Mouse (Mus musculus) kidney, adult 8-10 months (tissue): ENCODE data around the gene Zp3.
A peak's percentile ranks its signal among the peaks of the same experiment; 100 is the strongest.

Source experiments
- DNase-seq, 2 experiments: peaks; one replicate each; pipeline ENCODE4 v3.0.0; 2022

Gene Zp3

DNA sequence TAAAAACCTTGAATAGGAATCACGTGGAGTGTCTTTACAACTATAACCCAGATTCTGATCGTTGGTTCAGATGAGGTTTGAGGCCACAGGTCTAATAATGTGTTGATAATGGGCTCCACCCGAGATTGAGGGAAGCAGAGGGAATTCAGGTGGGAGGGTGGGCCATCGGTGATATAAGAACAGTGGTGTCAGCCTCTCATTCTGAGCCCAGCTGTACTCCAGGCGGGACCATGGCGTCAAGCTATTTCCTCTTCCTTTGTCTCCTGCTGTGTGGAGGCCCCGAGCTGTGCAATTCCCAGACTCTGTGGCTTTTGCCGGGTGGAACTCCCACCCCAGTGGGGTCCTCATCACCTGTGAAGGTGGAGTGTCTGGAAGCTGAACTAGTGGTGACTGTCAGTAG, at the start of gene Zp3:
Gene Zp3 (plus strand): TSS at position 196 of the 400 bp plus-strand sequence.
- no peak for DNase-seq

DNA sequence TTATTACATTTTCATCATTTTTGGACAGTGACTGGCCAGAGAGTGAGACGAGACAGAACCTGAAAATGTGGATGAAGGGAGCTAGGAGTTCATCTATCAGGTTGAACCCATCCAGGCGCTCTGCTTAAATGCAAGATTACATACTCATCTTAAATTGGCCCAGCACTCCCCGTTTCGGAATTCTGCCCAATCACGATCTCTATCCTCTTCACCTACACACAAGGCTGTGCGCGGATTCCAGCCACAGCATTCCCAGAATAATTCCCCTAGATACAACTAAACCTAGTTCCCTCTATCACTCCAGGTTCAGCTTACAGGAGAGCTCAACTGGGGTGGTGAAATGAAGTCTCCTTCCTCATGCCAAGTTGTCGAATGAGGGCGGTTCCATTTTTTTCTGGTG, 48.4 kb upstream of the Zp3 start:
- no peak for DNase-seq

GRCm38 (mm10) chr5:135932359-135932758, 47.5 kb upstream of the Zp3 start:
- DNase-seq = no peak

GRCm38 (mm10) chr5:135933222-135933899, 46.5 kb upstream of the Zp3 start:
- DNase-seq = no peak

DNA sequence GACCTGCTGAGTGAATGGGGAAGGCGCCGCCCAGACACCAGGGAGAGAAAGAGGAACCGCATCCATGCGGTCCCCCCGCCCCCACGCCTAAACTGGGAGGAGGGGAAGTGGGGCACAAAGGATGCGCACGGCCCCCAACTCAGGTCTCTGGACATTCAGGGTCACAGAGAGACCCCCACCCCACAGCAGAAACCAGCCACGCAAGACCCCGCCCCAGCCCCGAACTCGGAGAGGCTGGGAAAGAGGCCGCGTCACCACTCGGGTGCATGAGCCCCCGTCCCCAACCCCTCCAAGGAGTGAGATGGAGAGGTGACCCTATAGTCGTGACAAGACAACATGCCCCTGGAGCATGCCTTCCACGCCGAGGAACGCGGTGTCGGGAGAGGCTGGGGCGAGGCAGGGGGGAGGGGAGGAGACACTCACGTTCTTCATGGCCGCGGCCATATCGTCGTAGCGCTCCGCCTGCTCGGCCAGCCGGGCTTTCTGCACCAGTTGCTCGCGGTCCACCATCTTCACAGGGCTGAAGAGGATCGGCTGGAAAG, 45.9 kb upstream of the Zp3 start:
- peak in 1 of 2 experiments; percentile 39 for DNase-seq

GRCm38 (mm10) chr5:135934481-135935175, 45.3 kb upstream of the Zp3 start, which contains the start of gene Ywhag:
Ywhag (minus strand) TSS chr5:135934616.
- peak; percentile 96 to 97 for DNase-seq

GRCm38 (mm10) chr5:135935176-135935523, 44.7 kb upstream of the Zp3 start:
- no peak for DNase-seq

GRCm38 (mm10) chr5:135935641-135936190, 44.2 kb upstream of the Zp3 start:
- no peak for DNase-seq

- no peak for DNase-seq
Measured at GRCm38 (mm10) chr5:135940587-135940986, 39.3 kb upstream of the Zp3 start.

- DNase-seq = no peak
Measured at GRCm38 (mm10) chr5:135942710-135943109, 37.2 kb upstream of the Zp3 start.

DNA sequence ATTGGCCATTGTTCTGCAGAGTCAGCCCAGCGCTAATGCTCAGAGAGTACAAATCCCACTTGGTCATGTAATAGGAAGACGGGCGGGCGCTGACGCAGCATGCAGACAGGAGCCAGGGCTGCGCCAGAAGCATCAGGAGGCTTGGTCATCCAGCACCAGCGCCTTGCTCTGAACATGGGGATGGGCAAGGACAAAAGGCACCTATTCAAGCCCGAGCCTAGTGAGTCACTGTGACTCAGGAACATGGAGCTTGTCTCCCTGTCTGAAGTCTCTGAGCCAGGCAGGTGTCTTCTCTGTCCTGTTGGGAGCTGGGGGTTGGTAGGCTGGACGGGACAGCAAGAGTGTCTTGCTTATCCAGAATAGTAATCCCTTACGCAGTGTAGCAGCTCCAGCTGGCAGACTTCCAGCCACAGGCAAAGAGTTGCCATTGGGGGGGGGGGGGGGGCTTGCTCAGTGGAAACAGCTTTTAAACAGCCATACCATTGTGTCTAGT, 33.9 kb upstream of the Zp3 start:
- no peak for DNase-seq

- DNase-seq = no peak
Measured at GRCm38 (mm10) chr5:135946621-135947020, 33.3 kb upstream of the Zp3 start.

DNA sequence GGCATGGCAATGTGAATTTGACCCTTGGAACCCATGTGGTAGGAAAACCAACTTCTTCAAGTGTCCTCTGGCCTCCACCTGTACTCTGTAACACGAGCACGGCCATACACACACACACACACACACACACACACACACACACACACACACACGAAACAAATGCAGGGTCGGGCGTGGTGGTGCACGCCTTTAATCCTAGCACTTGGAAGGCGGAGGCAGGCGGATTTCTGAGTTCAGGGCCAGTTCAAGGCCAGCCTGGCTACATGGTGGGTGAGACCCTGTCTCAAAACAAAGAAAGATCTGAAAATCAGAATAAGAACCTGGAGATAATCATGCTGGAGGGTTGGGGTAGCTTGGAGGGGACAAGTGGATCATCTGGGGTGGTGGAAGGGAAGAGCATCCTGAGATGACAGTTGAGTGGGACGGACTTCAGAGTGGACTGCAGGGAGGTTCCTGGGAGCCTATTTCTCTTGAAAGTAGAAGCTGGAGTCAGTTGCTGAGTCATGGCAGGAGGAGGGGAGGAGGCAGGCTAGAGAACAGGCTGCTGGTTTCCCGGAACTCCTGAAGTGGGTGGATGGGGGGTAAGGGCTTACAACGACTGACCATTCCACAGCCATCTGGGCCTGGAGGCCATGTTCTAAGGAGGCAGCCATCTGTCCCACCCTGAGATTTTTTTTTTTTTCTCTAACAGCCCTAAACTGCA, 29.0 kb upstream of the Zp3 start:
- DNase-seq = no peak

- no peak for DNase-seq
Measured at GRCm38 (mm10) chr5:135951660-135952059, 28.2 kb upstream of the Zp3 start.

- DNase-seq = no peak
Measured at GRCm38 (mm10) chr5:135952830-135953229, 27.1 kb upstream of the Zp3 start.

- DNase-seq = no peak
Measured at GRCm38 (mm10) chr5:135956300-135957206, 23.3 kb upstream of the Zp3 start.

GRCm38 (mm10) chr5:135957207-135957974, 22.5 kb upstream of the Zp3 start:
- DNase-seq = peak; percentile 96 to 99

- no peak for DNase-seq
Measured at GRCm38 (mm10) chr5:135958367-135958766, 21.5 kb upstream of the Zp3 start.

DNA sequence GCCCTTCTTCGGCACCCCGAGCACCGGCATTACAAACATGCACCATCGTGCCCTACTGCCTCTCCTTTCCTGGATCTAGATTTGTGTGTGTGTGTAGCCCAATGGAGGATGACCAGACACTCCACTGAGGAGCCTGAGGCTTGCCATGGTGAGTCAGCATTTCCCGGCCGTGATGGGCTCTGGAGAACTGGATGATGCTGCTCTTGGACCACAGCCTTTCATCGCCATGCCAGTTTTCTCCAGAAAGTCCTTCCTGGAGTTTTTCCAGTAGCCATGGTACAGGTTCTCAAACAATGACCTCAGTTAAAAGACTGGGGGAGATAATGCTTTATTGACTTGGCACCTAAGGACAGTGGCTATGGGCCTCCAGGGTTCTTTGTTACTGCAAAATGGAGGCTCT, 20.0 kb upstream of the Zp3 start:
- DNase-seq = no peak

DNA sequence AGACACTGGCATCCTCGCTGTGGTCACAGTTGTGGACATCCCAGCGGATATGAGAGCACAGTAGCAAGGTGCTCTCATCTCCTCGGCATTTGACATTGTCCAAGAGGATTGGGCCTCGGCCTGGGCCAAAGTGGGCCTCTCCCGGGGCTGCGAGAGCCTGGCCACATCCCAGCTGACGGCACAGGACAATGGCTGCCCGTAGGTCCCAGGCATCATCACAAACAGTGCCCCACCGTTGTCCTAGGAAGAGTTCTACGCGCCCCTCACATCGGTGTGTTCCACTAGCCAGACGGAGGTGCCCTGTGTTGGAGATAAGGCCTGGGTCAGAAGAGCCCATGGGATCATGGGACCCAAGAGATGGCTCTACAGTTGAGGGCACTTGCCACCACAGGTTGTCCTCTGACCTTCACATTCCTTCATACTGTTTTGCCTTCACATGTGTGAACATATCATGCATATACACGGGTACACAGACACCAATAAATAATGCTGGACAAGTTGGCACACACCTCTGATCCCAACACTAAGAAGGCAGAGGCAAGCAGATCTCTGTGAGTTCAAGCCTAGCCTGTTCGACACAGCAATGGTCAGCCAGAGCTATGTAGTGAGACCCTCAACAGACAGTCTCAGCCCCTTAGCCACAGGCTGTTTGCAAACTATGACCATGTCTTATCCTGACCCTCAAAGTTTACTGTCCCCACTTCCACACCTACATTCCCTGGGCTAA, 18.8 kb upstream of the Zp3 start:
- DNase-seq = peak in 1 of 2 experiments; percentile 9

- DNase-seq = no peak
Measured at GRCm38 (mm10) chr5:135962125-135962491, 17.8 kb upstream of the Zp3 start.
